Comparison of ENCODE assay signal across 8 mouse cellular contexts in genomic region chr10:62338626-62339025, GRCm38 (mm10). TPM values are rescaled to one million over a fixed set of nuclear protein-coding genes. Genes with fewer than 3 reads are reported as not detected.
A peak's percentile ranks its signal among the peaks of the same experiment; 100 is the strongest.
DNase-seq lines count a peak whose midpoint lies in the region; ATAC-seq and TF ChIP-seq lines count a peak whose summit lies in the region.

No protein-coding gene starts in this region.

- TF ChIP-seq POLR2A in ES-Bruce4 (IDR thresholded peaks at IDR 0.05; ENCODE audit: insufficient read depth, low read length) = no peak

- H3K4me3 ChIP-seq in ES-Bruce4 (ENCODE audit: low read depth, low read length) = peak overlapping the region; percentile 10
- H3K4me3 ChIP-seq in brown adipose tissue, adult 24 weeks (ENCODE audit: insufficient read depth, low read depth, low read length) = peak overlapping the region; percentile 70
- peak overlapping the region; percentile 73; the same call in 1 of the 2 replicates for H3K4me3 ChIP-seq in hindbrain, embryonic 10.5 days
- H3K4me3 ChIP-seq in limb, embryonic 13.5 days = peak overlapping the region; percentile 76
- H3K4me3 ChIP-seq in stomach, embryonic 15.5 days (replicated peaks) = peak overlapping the region; percentile 73

- no peak for TF ChIP-seq CTCF in ES-Bruce4 (IDR thresholded peaks at IDR 0.05; ENCODE audit: low read depth, low read length)

- ATAC-seq in limb, embryonic 13.5 days (ENCODE audit: low FRiP score, low read depth) = no peak
- no peak for ATAC-seq in stomach, embryonic 15.5 days (ENCODE audit: insufficient read depth, low FRiP score, low read depth)

- 0 out of 2 replicates have a peak, but pooled peaks have one; percentile 51 for TF ChIP-seq EP300 in ES-Bruce4 (IDR thresholded peaks at IDR 0.05; ENCODE audit: insufficient read depth, low read depth, low read length)

- no peak for DNase-seq in hindbrain, embryonic 10.5 days (ENCODE audit: low spot score)
- DNase-seq in frontal cortex, postnatal 10 days (ENCODE audit: low spot score in 2 of 2) = no peak
- no peak for DNase-seq in left cerebral cortex, adult 11 months (ENCODE audit: low spot score)
- DNase-seq in ovary, postnatal 36 days (ENCODE audit: low spot score) = no peak

- no peaks in the 10 kb centered on the region for H3K36me3 ChIP-seq in ES-Bruce4 (ENCODE audit: control insufficient read depth, insufficient read depth, low read length, poor library complexity, severe bottlenecking)
- H3K36me3 ChIP-seq in hindbrain, embryonic 10.5 days = no peaks in the 10 kb centered on the region
- H3K36me3 ChIP-seq in limb, embryonic 13.5 days = no peaks in the 10 kb centered on the region
- no peaks in the 10 kb centered on the region for H3K36me3 ChIP-seq in stomach, embryonic 15.5 days

- H3K9me3 ChIP-seq in ES-Bruce4 (replicated peaks; ENCODE audit: control insufficient read depth, insufficient read depth, low read length, poor library complexity, severe bottlenecking) = no peaks in the 10 kb centered on the region
- H3K9me3 ChIP-seq in hindbrain, embryonic 10.5 days = no peaks in the 10 kb centered on the region
- no peaks in the 10 kb centered on the region for H3K9me3 ChIP-seq in limb, embryonic 13.5 days
- no peaks in the 10 kb centered on the region for H3K9me3 ChIP-seq in stomach, embryonic 15.5 days

- no peaks in the 10 kb centered on the region for H3K27me3 ChIP-seq in ES-Bruce4 (ENCODE audit: control insufficient read depth, insufficient read depth, low read length, poor library complexity, severe bottlenecking)
- peaks cover 12% of the 10 kb centered on the region; the same call in 1 of the 2 replicates for H3K27me3 ChIP-seq in hindbrain, embryonic 10.5 days (ENCODE audit: insufficient read depth, poor library complexity, severe bottlenecking)
- no peaks in the 10 kb centered on the region for H3K27me3 ChIP-seq in limb, embryonic 13.5 days
- H3K27me3 ChIP-seq in stomach, embryonic 15.5 days (replicated peaks) = no peaks in the 10 kb centered on the region

- no peak overlapping the region for H3K9ac ChIP-seq in ES-Bruce4 (ENCODE audit: low read depth, poor library complexity, severe bottlenecking)
- H3K9ac ChIP-seq in limb, embryonic 13.5 days = 0 out of 2 replicates have a peak overlapping the region, but pooled peaks have one; percentile 75
- H3K9ac ChIP-seq in stomach, embryonic 15.5 days = no peak overlapping the region

- peaks cover 7% of the 10 kb centered on the region for H3K4me1 ChIP-seq in ES-Bruce4 (ENCODE audit: control insufficient read depth, insufficient read depth, low read length)
- peaks cover 22% of the 10 kb centered on the region for H3K4me1 ChIP-seq in brown adipose tissue, adult 24 weeks (ENCODE audit: control insufficient read depth, insufficient read depth, insufficient read length, low read length)
- peaks cover 64% of the 10 kb centered on the region for H3K4me1 ChIP-seq in hindbrain, embryonic 10.5 days (replicated peaks)
- H3K4me1 ChIP-seq in limb, embryonic 13.5 days = peaks cover 57% of the 10 kb centered on the region
- H3K4me1 ChIP-seq in stomach, embryonic 15.5 days = peaks cover 33% of the 10 kb centered on the region

- WGBS in hindbrain, embryonic 10.5 days = 28% methylated on average over 5 of the region's 5 CpGs
- 25% methylated on average over 5 of the region's 5 CpGs for WGBS in limb, embryonic 13.5 days
- WGBS in stomach, embryonic 15.5 days = 32% methylated on average over 5 of the region's 5 CpGs

- peak overlapping the region; percentile 89 for H3K4me2 ChIP-seq in limb, embryonic 13.5 days (replicated peaks)
- H3K4me2 ChIP-seq in stomach, embryonic 15.5 days = peak overlapping the region; percentile 87

- H3K27ac ChIP-seq in ES-Bruce4 (ENCODE audit: insufficient read depth, low read length) = peak overlapping the region; percentile 58
- H3K27ac ChIP-seq in brown adipose tissue, adult 24 weeks (replicated peaks; ENCODE audit: low read depth, low read length) = peak overlapping the region; percentile 82
- no peak overlapping the region for H3K27ac ChIP-seq in hindbrain, embryonic 10.5 days
- no peak overlapping the region for H3K27ac ChIP-seq in limb, embryonic 13.5 days
- H3K27ac ChIP-seq in stomach, embryonic 15.5 days = peak overlapping the region; percentile 16; the same call in 1 of the 2 replicates

RNA-seq across cellular contexts. Expression of gene Hk1, which starts 41.1 kb away (rescaled TPM):
- 59.5 and 61.3 TPM in 2 replicates for polyA plus RNA-seq in ES-Bruce4 (2011; ENCODE audit: insufficient read depth, insufficient read length, low read depth, missing spikeins)
- polyA plus RNA-seq in brown adipose tissue, adult 24 weeks (2012; ENCODE audit: insufficient read depth, insufficient read length, missing spikeins) = 19.8 and 27.2 TPM in 2 replicates
- 30.0 and 34.0 TPM in 2 replicates for polyA plus RNA-seq in hindbrain, embryonic 10.5 days (2016; fragmentation: Nextera tagmentation; extraction: Ambion mirVana)
- polyA plus RNA-seq in limb, embryonic 13.5 days (2015; fragmentation: Nextera tagmentation; extraction: Ambion mirVana) = 40.1 and 44.7 TPM in 2 replicates
- polyA plus RNA-seq in stomach, embryonic 15.5 days (2015; fragmentation: Nextera tagmentation; extraction: Ambion mirVana) = 43.2 and 45.8 TPM in 2 replicates

Comparison
In these comparisons a context has a peak if more than half of its experiments do, and no peak if none do; other contexts are left out.
1. H3K27ac ChIP-seq: peak in ES-Bruce4 (single experiment), brown adipose tissue, adult 24 weeks (single experiment) and stomach, embryonic 15.5 days (single experiment); none in hindbrain, embryonic 10.5 days (single experiment) and limb, embryonic 13.5 days (single experiment).
2. H3K4me3 ChIP-seq: peak in every context shown above with its lines; median percentile 76 in limb, embryonic 13.5 days; 73 in hindbrain, embryonic 10.5 days; 73 in stomach, embryonic 15.5 days; 70 in brown adipose tissue, adult 24 weeks; 10 in ES-Bruce4.